Mouse (Mus musculus) liver, embryonic 16.5 days (tissue): Measurements from ENCODE around the gene Grhpr. TPM values are rescaled to one million over a fixed set of nuclear protein-coding genes. Genes with fewer than 3 reads are reported as not detected.

Experiments
- ATAC-seq: fragments of 200-750 bp; cut with Nextera tagmentation; 2 replicates; pipeline ENCODE4 v1.8.0; 2017; ENCODE audit warnings: low read depth, mild to moderate bottlenecking, moderate number of reproducible peaks, moderate library complexity
- H3K27ac ChIP-seq: fragments of 300-500 bp; sonication (generic); 2 replicates; pipeline ENCODE4 v1.5.1; 2014; ENCODE audit warnings: mild to moderate bottlenecking, low read length
- H3K27me3 ChIP-seq: fragments of 300-500 bp; sonication (generic); 2 replicates; pipeline ENCODE4 v1.6.1; 2014; ENCODE audit warnings: low read depth, low read length, mixed read lengths; ENCODE audit not compliant: control insufficient read depth, insufficient read depth
- H3K36me3 ChIP-seq: fragments of 300-500 bp; sonication (generic); 2 replicates; pipeline ENCODE4 v1.6.1; 2014; ENCODE audit warnings: mild to moderate bottlenecking; ENCODE audit not compliant: control insufficient read depth, insufficient read depth
- H3K4me1 ChIP-seq: fragments of 300-500 bp; sonication (generic); 2 replicates; pipeline ENCODE4 v1.6.1; 2014; ENCODE audit warnings: low read depth, low read length, mixed read lengths; ENCODE audit not compliant: control insufficient read depth
- H3K4me2 ChIP-seq: fragments of 300-500 bp; sonication (generic); 2 replicates; pipeline ENCODE4 v1.6.1; 2014; ENCODE audit warnings: low read depth, low read length, mixed read lengths
- H3K4me3 ChIP-seq: fragments of 300-500 bp; sonication (generic); 2 replicates; pipeline ENCODE4 v1.5.1; 2014; ENCODE audit warnings: low read depth, mild to moderate bottlenecking, low read length
- H3K9ac ChIP-seq: fragments of 300-500 bp; sonication (generic); 2 replicates; pipeline ENCODE4 v1.6.1; 2014; ENCODE audit warnings: low read depth, low read length
- H3K9me3 ChIP-seq: fragments of 300-500 bp; sonication (generic); replicated peaks from 2 replicates; pipeline ENCODE4 v1.6.1; 2016; ENCODE audit warnings: low read length; ENCODE audit not compliant: control insufficient read depth
- WGBS: fragments of 180-500 bp; shearing (Covaris S2); extraction: QIAGEN DNeasy Blood & Tissue Kit; methylation state at CpG from one replicate; pipeline ENCODE4 v1.1.7; 2014; ENCODE audit not compliant: insufficient replicate concordance; 5-methylcytosine and 5-hydroxymethylcytosine counted together
- polyA plus RNA-seq: library from polyadenylated mRNA; unstranded; fragments of >200 nt; fragmentation: Nextera tagmentation; extraction: Ambion mirVana; gene quantifications from 2 replicates; pipeline ENCODE4 v1.2.1, GENCODE M21; 2015

Grhpr gene
- polyA plus RNA-seq, 1 experiment from 2014 or later, result 179 TPM

DNA sequence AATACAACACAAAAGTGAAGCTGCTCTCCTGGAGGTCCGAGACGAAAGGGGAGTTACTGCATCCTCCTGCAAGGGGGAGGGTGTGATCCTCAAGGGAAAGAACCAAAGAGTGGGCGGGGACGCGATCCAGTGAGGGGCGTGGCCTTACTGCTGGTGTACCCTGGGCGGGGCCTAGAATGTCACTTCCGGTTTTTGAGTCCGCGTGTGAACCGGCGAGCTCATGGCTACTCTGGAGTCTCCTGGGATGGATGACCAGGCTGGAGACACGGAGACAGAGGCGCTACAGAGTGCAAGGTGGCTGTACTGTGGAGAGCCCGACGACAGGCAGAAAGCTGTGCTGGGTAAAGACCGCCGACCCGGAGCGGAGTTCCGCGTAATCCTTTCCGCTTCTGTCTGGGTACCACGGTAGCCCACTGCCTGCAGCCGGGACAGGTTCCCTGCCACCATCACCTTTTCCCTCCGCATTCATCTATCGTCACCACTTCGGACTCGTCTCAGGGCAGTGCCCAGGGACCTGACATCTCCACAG lies 37.3 kb downstream of the Grhpr start, which contains the start of gene Polr1e:
TSS of gene Polr1e (plus strand) at position 132 of the 529 bp plus-strand sequence.
- H3K27ac ChIP-seq, result no peak within 1 kb of the TSS
- H3K4me3 ChIP-seq, result peak within 1 kb of the TSS; percentile 82
- H3K27me3 ChIP-seq, result no peaks in the 10 kb centered on the region
- peak within 1 kb of the TSS; percentile 87 for H3K4me2 ChIP-seq
- H3K9me3 ChIP-seq, result no peaks in the 10 kb centered on the region
- H3K4me1 ChIP-seq, result peaks cover 20% of the 10 kb centered on the region
- ATAC-seq, result peak; percentile 90
- no peaks in the 10 kb centered on the region for H3K36me3 ChIP-seq
- under 1% methylated on average over 29 of the region's 29 CpGs for WGBS
- H3K9ac ChIP-seq, result peak within 1 kb of the TSS; percentile 64

DNA sequence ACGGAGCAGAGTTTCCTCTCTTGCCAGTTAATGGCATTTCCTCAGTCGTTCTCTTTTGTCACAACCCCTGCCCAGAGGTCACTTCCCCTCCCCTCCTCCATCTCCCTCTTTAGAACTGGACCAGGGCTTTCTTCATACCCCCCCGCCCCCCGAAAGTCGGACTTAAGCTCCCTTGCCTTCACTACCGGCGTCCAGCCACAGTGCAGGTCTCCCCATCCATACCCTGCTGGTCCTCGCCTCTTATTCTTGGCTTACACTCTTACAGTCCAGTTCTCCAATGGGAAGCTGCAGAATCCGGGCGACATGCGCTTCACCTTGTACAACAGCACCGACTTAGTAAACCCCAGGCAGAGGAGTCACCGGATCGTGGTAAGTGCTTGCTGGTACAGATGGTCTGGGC lies 37.8 kb downstream of the Grhpr start:
- no peak for ATAC-seq
- Histone ChIP-seq H3K27me3 (no peaks in the 10 kb centered on the region), H3K4me2 (peak overlapping the region; percentile 87), H3K36me3 (no peaks in the 10 kb centered on the region), H3K4me3 (peak overlapping the region; percentile 82), H3K9ac (peak overlapping the region; percentile 64), H3K9me3 (no peaks in the 10 kb centered on the region), H3K27ac (no peak overlapping the region), H3K4me1 (peaks cover 16% of the 10 kb centered on the region)
- under 1% methylated on average over 14 of the region's 14 CpGs for WGBS

DNA sequence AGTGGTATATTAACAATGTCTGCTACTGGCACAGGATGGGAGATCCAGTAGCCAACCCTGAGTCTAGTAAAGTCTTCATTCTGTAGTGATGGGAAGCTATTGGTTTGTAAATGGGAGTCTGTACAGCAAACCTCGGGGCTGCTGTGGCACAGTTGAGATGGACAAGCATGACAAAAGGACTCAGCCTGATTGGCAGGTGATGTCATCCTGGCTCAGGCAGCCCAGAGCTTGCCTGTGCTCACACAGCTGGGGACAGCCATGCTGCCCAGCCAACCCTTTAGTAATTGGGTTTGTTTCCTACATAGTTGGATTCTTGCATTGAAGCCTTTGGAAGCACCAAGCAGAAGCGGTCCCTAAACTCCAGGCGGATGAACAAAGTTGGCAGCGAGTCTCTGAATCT lies 45.3 kb downstream of the Grhpr start:
- 87% methylated on average over 4 of the region's 4 CpGs for WGBS
- no peaks in the 10 kb centered on the region for H3K36me3 ChIP-seq
- ATAC-seq, result no peak

DNA sequence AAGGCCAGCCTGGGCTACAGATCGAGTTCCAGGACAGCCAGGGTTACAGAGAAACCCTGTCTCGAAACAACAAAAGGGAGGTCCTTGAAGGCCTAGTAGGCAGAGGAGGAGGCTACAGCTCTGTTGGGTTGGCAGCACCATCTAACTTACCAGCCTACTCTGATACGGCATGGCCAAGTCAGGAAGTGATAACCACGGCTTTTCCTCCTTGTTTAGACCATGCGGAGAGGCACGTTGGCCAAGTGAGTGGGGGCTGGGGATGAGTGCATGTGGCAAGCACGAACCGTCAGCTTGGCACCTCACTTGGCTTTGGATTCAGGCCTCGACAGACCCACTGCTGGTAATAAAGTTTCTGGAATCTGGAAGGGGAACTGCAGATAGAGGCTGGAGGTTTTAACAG lies 51.4 kb downstream of the Grhpr start:
- H3K4me3 ChIP-seq, result no peak overlapping the region
- no peak for ATAC-seq
- no peak overlapping the region for H3K9ac ChIP-seq
- 34% methylated on average over 9 of the region's 9 CpGs for WGBS
- no peaks in the 10 kb centered on the region for H3K27me3 ChIP-seq
- peaks cover 2% of the 10 kb centered on the region; the same call in 1 of the 2 replicates for H3K4me1 ChIP-seq
- H3K36me3 ChIP-seq, result no peaks in the 10 kb centered on the region
- H3K27ac ChIP-seq, result no peak overlapping the region
- no peak overlapping the region for H3K4me2 ChIP-seq
- no peaks in the 10 kb centered on the region for H3K9me3 ChIP-seq

More for the DNA sequence above, 45.3 kb downstream of the Grhpr start:
- no peak overlapping the region for H3K9ac ChIP-seq
- no peak overlapping the region for H3K4me2 ChIP-seq
- H3K4me3 ChIP-seq, result no peak overlapping the region
- no peaks in the 10 kb centered on the region for H3K4me1 ChIP-seq
- H3K27ac ChIP-seq, result no peak overlapping the region
- no peaks in the 10 kb centered on the region for H3K27me3 ChIP-seq
- no peaks in the 10 kb centered on the region for H3K9me3 ChIP-seq

DNA sequence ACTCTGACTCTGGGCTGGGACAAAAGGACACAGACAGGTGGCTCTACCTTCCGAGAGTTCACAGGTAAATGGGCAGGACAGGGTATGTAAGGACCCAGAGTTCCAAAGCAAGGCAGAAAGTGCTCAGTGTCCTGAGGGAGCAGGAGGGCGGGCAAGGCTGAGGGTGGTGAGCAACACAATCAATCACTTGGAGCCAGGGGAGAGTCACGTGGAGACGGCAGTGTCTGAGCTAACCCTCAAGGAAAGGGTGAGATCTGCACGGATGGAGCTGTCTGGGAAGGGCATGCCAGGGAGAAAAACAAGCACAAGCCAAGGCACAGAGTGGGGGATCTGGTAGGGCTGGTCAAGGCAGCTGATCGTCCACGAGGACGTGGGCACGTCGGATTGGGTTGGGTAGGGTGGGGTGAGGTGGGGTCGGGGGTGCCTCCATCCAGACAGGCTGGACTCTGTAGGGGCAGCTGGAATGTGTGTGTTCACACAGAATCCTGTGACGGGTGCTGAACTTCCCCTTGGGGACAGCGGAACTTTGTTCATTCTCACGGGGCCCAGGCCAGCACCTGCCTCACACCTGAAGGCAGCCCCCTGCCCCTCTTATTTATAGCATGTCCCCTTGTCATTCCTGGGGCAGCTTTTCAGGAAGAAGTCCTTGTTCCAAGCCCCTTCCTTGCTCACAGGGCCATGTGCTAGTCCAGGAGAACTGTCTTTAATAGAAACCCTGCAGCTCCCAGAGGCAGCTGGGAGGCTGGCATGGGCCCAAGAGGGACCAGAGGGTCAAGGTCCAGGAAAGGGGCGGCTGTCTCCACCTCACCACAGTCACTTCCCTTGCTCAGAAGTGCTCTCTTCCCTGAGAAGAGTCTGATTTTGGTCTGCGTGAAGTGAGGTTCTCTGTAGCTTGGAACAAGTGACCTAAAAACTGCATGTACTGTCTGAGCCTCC lies 53.8 kb downstream of the Grhpr start:
- no peak overlapping the region for H3K27ac ChIP-seq
- no peak overlapping the region for H3K4me3 ChIP-seq
- no peak overlapping the region for H3K4me2 ChIP-seq
- WGBS, result 62% methylated on average over 16 of the region's 16 CpGs
- no peaks in the 10 kb centered on the region for H3K9me3 ChIP-seq
- H3K9ac ChIP-seq, result no peak overlapping the region
- no peaks in the 10 kb centered on the region for H3K36me3 ChIP-seq
- no peaks in the 10 kb centered on the region for H3K27me3 ChIP-seq
- ATAC-seq, result no peak
- H3K4me1 ChIP-seq, result peaks cover 2% of the 10 kb centered on the region; the same call in 1 of the 2 replicates

DNA sequence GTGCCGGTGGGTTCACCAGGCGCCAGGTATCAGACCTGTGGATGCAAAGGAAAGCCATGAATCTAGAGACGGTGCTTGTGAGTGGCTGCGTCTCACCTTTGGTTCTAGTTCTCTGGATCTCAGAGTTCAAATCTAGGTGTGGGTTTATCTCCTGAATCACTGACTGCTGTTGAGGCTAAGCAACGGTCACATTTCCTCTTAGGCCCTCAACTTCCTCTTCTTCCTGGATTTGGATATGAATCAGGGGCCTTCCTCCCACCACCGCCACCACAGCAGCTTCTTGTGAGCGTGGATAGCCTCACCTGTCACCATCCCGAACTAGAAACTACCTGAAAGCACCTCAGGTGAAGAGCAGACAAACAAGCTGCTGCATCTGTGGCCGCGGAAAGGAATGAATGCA lies 54.9 kb downstream of the Grhpr start:
- Histone ChIP-seq H3K27ac (no peak overlapping the region), H3K4me2 (no peak overlapping the region), H3K4me1 (peaks cover 2% of the 10 kb centered on the region; the same call in 1 of the 2 replicates), H3K4me3 (no peak overlapping the region), H3K36me3 (no peaks in the 10 kb centered on the region), H3K9ac (no peak overlapping the region), H3K9me3 (no peaks in the 10 kb centered on the region), H3K27me3 (no peaks in the 10 kb centered on the region)
- no peak for ATAC-seq
- WGBS, result 52% methylated on average over 10 of the region's 10 CpGs

DNA sequence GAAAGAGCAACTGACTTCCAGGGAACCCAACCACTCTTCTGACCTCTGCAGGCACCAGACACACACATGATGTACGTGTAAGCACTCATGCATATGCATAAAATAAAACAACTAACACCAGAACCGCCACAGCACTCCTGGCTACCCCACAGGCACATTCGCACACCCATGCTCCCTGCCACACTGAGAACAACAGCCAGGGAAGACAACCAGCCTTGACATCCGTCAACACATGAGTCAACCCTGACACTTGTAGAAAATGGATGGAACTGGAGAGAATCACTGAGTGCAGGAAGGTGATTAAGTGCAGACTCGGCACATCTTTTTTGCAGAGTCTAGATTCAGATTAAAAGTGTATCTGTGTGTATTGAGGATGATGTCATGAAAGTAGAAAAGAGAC lies 55.4 kb downstream of the Grhpr start:
- Histone ChIP-seq H3K27ac (no peak overlapping the region), H3K4me1 (peaks cover 2% of the 10 kb centered on the region; the same call in 1 of the 2 replicates), H3K9ac (no peak overlapping the region), H3K27me3 (no peaks in the 10 kb centered on the region), H3K4me2 (no peak overlapping the region), H3K36me3 (no peaks in the 10 kb centered on the region), H3K4me3 (no peak overlapping the region), H3K9me3 (no peaks in the 10 kb centered on the region)
- WGBS, result 60% methylated on average over 5 of the region's 5 CpGs
- ATAC-seq, result no peak

DNA sequence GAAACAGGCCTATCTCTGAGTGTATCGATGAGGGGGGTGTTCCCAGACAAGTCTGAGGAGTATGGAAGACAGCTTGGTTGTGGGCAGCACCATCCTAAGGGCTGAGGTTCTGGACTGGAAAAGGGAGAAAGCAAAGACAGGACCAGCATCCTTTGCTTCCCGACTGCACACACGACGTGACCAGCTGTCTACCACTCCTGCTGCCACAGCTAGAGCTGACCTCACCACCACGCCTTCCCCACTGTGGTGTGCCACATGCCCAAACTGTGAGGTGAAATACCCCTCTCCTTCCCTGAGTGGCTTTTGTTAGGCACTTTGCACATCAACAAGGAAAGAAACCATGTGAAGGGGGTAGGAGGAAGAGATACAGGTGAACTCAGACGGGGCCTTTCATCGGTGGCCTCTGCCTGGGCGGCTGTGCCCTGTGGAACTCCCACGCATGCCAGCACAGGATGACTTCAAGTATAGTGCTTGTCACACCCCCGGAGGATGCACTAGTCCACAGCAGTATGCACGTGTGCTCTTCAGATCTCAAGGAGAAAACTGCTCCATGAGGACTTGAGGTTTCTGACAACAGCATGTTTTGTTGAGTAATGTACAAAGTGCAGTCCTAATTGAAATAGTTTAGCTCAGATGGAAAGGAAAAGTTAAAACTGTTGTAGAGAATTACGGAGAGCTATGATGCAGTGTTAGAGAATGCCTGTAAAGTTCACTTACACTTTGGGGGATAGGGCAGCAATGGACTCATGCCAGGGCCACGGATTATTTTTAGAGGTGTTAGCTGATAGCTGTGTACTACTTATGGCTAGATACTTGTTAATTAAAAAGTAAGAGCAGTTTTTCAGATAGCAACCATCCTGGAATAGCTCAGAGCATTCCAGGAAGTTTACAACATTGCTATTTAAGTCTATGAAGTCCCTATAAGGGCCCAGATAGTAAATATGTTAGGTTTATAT lies 56.5 kb downstream of the Grhpr start:
- no peak overlapping the region for H3K27ac ChIP-seq
- no peaks in the 10 kb centered on the region for H3K36me3 ChIP-seq
- H3K4me3 ChIP-seq, result no peak overlapping the region
- peaks cover 2% of the 10 kb centered on the region; the same call in 1 of the 2 replicates for H3K4me1 ChIP-seq
- no peak overlapping the region for H3K9ac ChIP-seq
- WGBS, result 76% methylated on average over 13 of the region's 13 CpGs
- no peak overlapping the region for H3K4me2 ChIP-seq
- no peak for ATAC-seq
- no peaks in the 10 kb centered on the region for H3K9me3 ChIP-seq
- H3K27me3 ChIP-seq, result no peaks in the 10 kb centered on the region
